Mouse (Mus musculus) G1E (cell line): ENCODE results near the gene Nrde2.

Experiments
- CTCF ChIP-seq: IDR thresholded peaks from 2 replicates; pipeline ENCODE4 v1.5.1; 2012; ENCODE audit warnings: low read depth, low read length, inconsistent platforms, mixed read lengths
- GATA1 ChIP-seq: IDR thresholded peaks from 2 replicates; pipeline ENCODE4 v1.6.1; 2012; ENCODE audit warnings: borderline replicate concordance, low read length, inconsistent platforms, mixed read lengths
- GATA2 ChIP-seq: IDR thresholded peaks from 2 replicates; pipeline ENCODE4 v1.6.1; 2012; ENCODE audit warnings: low read depth, low read length, inconsistent platforms, borderline replicate concordance
- POLR2AphosphoS5 ChIP-seq: IDR thresholded peaks from 2 replicates; pipeline ENCODE4 v1.6.1; 2012; ENCODE audit warnings: low read depth, low read length, inconsistent platforms; ENCODE audit not compliant: insufficient replicate concordance
- TAL1 ChIP-seq: conservative IDR thresholded peaks from 2 replicates; pipeline ENCODE4 v1.6.1; 2012; ENCODE audit warnings: low read depth, low read length, inconsistent platforms, mixed read lengths

DNA sequence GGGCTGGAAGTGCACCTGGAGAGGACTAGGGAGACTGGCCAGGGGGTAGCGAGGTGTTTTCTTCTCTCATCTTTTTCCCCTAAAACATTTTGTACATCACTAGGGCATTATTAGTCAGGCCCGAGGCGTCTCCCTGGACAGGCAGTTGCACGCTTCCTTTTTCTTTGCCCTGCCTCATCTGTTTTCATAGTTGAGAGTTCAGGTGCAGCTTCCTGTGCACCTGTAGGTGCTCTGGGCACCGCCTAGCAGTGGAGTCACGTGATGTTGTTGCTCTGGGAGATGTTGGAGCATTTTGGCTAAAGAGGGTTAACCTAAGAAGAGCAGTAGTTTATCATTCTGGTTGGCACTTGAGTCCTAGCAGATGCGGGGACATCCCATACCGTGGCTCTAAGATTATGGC is 45.7 kb upstream of the Nrde2 start:
- no peak for TF ChIP-seq POLR2AphosphoS5
- TF ChIP-seq CTCF, result no peak
- TF ChIP-seq GATA2, result no peak
- no peak for TF ChIP-seq TAL1
- no peak for TF ChIP-seq GATA1
